Mouse (Mus musculus) layer of hippocampus, adult 18-20 months (tissue): ENCODE results near the gene Psmd8. TPM values are rescaled to one million over a fixed set of nuclear protein-coding genes. Genes with fewer than 3 reads are reported as not detected.
A peak's percentile ranks its signal among the peaks of the same experiment; 100 is the strongest.
"Not testable (repeated sequence)": the region's sequence is repeated elsewhere in the genome, so short reads cannot be mapped to it uniquely, and the experiment has no call there.

Experiments
- DNase-seq, 2 experiments: peaks; one replicate each; pipeline ENCODE4 v3.0.0; 2022; ENCODE audit warnings: low spot score in 2 of 2
- long read RNA-seq: library from polyadenylated mRNA; stranded (forward); transcript quantifications from one replicate; pipeline ENCODE4 v2.0.0, GENCODE M21; 2021
- total RNA-seq, 2 experiments: library from RNA; stranded (reverse); gene quantifications; 2 replicates each; pipeline ENCODE4 v1.2.3; 2021

The Psmd8 gene
- 100 to 1,000 TPM; 131 to 137 TPM for total RNA-seq
- long read RNA-seq, transcript Psmd8-202 (7 exons, 1,391 nt): major isoform, 102 of 117 reads
- long read RNA-seq, partial matches to known transcripts: 2 of 117 reads
- long read RNA-seq, other reads (novel, unspliced or antisense): 13 of 117 reads

DNA sequence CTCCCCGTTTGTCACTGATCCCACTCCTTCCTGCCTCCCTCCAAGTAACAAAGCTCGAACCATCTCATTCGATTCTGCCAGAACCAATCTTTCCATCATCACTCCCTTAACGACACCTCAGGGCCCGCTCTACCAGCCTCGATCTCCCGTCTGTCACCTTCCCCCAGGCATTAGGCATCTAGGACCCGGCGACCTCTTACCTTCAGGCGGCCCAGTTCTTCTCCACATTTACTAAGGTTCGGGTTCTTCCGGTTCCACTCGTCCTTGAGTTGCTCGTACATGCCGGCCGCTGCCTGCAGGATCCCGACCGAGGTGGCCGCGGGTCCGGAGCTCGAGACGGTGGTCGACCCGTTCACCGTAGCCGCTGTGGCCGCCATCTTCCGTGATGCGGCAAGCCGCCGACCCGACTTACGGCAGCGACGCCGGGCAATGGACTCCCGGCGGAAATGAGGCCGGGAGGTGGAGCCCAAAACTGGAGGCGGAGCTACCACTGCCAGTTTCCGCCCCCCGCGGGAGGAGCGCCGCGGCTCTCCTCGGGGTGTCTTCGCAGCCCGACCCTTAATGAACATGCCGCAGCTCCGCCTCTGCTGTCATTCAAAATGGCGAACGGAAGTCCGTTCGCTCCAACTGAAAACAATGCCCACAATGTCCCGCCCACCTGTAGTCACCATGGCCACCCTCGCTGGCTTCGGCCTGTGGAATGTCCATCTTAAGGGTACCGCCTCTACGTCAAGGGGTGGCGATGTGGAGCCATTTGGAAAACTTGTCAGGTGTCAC, at the start of gene Psmd8:
Psmd8 (minus strand) TSS at position 625 of the 777 bp plus-strand sequence.
- DNase-seq: peak; percentile 96 to 97

DNA sequence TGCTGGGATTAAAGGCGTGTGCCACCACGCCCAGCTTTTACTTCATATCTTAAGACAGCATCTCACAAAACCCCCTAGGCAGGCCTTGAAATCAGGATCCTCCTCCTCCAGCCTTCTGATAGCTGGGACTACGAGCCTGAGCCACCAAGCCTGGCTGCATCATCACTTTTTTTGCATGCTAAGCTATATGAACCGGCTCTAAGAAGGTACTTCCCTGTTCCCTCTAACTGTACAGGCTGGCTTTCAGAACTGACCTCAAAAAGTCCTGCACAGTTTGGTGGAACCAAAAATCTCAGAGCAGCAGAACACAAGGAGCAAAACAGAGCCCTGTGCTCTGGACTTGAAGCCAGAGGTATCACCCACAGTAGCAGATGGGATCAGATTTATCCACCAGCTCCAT, 47.7 kb upstream of the Psmd8 start:
- DNase-seq: no peak

DNA sequence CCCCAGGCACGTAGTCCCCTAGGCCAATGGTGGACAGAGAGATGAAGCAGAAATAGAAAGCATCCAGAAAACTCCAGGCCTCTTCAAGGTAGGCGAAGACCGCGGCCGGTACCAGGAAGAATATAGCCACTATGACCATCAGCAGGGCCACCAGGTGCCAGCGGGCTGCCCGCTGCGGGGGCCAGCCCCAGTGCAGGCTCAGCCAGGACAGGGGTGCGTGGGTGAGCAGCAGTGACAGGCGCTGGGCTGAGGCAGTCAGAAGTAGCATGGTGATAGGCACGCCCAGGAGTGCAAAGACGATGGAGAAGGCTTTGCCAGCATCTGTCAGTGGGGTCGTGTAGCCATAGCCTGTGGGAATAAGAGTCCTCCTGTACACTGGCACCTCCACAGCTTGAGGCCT, 45.0 kb upstream of the Psmd8 start:
- no peak for DNase-seq

- DNase-seq: peak in 1 of 2 experiments; percentile 22
Measured at GRCm38 (mm10) chr7:29224756-29225394, 44.4 kb upstream of the Psmd8 start.

GRCm38 (mm10) chr7:29214846-29215245, 34.3 kb upstream of the Psmd8 start:
- DNase-seq: no peak

GRCm38 (mm10) chr7:29214236-29214635, 33.7 kb upstream of the Psmd8 start:
- no peak for DNase-seq

- DNase-seq: no peak
Measured at GRCm38 (mm10) chr7:29213675-29214082, 33.2 kb upstream of the Psmd8 start, which contains the start of gene Catsperg1. Gene Catsperg1, minus strand, starts transcription at chr7:29214035.

DNA sequence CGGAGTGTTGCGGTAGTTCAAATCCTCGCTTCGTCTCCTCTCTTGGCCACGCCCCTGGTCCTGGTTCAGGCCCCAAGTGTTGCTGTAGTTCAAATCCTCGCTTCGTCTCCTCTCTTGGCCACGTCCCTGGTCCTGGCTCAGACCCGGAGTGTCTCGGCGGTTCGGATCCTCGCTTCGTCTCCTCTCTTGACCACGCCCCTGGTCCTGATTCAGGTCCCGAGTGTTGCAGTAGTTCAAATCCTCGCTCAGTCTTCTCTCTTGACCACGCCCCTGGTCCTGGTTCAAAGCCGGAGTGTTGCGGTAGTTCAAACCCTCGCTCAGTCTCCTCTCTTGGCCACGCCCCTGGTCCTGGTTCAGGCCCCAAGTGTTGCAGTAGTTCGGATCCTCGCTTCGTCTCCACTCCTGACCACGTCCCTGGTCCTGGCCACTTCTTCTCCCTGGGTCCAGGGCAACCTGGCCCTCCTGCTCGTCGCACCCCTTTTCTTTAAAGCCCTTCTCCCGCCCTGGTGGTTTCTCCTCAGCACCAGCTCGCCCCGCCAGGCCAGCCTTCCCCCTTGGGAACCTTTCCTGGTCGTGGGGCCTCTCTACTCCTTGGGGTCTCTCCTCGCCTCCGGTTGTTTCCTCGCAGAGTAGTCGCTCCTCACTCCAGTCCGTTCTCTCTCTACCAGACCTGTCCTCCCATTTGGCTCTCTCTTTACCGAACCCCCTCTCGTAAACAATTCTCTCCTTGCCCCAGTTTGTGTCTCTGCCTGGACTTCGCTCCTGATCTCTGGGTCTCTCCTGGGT, 32.5 kb upstream of the Psmd8 start:
- DNase-seq: not testable (repeated sequence)

GRCm38 (mm10) chr7:29212199-29212765, 31.8 kb upstream of the Psmd8 start:
- DNase-seq: no peak

DNA sequence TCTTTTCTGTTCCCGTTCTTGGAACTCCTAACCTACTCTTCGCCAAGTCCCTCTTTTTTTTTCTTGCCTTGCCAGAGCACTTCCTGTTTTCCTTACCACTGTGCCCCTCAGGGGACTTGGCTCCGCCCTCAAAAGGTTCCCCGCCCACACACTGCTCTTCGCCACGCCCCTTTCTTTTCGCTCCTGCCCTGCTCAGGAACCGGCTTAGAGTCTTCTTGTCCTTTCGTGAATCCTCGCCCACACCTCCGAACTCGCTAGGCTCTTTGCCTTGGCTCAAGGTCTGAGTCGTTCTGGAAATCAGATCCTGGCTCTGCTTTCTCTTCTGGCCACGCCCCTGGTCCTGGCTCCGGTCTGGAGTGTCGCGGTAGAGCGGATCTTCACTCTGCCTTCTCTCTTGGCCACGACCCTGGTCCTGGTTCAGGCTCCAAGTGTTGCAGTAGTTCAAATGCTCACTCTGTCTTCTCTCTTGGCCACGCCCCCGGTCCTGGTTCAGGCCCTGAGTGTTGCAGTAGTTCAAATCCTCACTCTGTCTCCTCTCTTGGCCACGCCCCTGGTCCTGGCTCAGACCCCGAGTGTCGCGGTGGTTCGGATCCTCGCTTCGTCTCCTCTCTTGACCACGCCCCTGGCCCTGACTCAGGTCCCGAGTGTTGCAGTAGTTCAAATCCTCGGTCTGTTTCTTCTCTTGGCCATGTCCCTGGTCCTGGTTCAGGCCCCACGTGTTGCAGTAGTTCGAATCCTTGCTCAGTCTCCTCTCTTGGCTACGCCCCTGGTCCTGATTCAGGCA, 31.1 kb upstream of the Psmd8 start:
- DNase-seq: peak in 1 of 2 experiments; percentile 35

- not testable (repeated sequence) for DNase-seq
Measured at GRCm38 (mm10) chr7:29211013-29211412, 30.5 kb upstream of the Psmd8 start.

- no peak for DNase-seq
Measured at GRCm38 (mm10) chr7:29202577-29202976, 22.1 kb upstream of the Psmd8 start.

DNA sequence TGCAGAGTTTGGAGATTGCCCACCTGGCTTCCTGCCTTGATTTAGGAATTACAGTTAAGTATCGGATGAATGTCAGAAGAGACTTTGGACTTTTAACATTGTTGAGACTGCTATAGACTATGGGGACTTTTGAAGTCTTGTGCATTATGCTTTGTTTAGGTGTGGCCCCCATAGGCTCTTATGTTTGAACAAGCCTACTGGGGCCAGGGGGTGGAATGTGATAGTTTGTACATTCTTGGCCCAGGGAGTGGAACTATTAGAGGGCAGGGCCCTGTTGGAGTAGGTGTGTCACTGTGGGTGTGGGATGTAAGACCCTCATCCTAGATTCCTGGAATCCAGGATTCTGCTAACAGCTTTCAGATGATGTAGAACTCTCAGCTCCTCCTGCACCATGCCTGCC, 13.7 kb upstream of the Psmd8 start:
- DNase-seq: not testable (repeated sequence)

DNA sequence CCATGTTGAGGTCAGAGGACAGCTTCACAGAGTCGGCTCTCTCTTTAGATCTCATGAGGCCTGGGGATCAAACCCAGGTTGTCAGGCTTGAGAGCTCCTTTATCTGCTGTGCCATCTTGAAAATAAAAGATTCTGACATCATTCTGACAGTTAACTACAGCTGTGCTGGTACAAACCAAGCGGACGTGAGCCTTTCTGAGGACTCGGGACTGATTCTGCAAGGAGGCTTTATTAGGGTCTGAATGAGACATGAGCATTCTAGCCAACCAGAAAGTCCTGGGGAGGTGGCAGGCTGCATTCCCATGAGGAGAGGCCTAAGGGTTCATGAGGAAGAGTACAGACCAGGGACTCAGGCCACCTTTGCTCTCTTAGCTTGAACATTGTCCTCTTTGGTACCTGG, 822 bp upstream of the Psmd8 start:
- not testable (repeated sequence) for DNase-seq

DNA sequence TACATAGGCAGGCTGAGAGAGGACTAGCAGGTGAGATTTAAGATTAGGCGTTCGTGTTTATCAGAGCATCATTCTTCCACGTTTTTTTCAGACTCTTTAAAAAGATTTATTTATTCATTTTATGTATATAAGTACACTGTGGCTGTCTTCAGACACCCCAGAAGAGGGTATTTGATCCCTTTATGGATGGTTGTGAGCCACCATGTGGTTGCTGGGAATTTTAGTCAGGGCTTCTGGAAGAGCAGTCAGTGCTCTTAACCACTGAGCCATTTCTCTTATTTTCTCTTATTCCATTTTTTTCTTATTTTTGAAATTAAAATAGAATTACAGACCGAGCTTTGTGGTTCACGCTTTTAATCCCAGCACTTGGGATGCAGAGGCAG, 344 bp upstream of the Psmd8 start:
- DNase-seq: no peak

GRCm38 (mm10) chr7:29179323-29179722, 1.2 kb downstream of the Psmd8 start:
- no peak for DNase-seq

- DNase-seq: no peak
Measured at GRCm38 (mm10) chr7:29178106-29178505, 2.4 kb downstream of the Psmd8 start.

- DNase-seq: no peak
Measured at GRCm38 (mm10) chr7:29172390-29173016, 8.0 kb downstream of the Psmd8 start.

- no peak for DNase-seq
Measured at GRCm38 (mm10) chr7:29171562-29172097, 8.9 kb downstream of the Psmd8 start.
